Mouse (Mus musculus): Measurements from ENCODE around the gene Atp8b5.

The Atp8b5 gene

DNA sequence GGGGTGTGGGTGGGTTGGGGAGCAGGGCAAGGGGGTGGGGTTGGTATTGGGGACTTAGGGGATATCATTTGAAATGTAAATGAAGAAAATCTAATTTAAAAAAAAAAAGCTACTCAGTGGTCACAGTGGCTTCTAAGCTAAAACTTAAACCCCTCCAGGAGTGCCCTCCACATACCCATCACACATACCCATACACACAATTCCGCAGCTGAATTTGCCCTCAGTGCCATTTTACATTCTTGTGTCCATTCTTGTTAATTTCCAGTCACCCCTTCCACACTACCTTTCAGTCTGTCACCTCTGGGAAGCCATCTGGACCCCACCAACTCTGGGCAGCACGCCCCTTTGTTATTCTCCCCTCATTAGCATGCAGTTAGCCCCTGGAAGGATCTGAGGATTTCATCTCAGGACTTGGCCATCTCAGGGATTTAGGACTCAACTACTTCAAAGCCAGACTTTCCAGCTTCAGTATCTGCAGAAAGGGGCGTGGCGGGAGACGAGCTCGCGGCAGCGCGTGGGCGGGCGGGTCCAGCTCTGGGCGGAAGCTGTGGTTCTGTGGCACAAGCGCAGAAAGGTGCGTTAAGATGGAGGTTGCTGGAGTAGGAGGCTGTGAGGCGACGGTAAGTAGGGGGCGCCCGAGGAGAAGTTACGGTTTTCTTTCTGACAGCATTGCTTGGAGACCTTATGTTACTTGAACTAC is at the start of gene Atp8b5:
Atp8b5 (plus strand) TSS at position 537 of the 700 bp plus-strand sequence.
- DNase-seq (ENCODE audit: low spot score in 2 of 2): peak; percentile 46 to 49

DNA sequence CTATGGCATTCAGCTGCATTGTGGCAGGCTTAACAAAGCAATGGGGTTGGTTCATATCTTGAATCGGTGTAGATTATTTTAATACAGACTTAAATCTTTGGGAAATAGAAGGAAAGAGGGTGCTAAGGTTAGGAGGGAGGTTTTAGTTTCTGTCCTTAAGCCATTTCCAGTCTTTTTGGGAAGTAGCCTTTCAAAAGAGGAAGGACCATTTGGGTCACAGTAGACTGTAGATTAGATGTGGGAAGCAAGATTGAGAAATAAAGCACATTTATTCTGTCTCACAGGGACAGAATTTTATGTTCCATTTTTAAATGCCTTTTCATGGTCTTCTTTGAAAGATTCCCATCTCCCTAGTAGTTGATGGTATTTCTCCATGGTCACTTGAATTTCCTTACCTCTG is 49.0 kb upstream of the Atp8b5 start:
- DNase-seq (ENCODE audit: low spot score in 2 of 2): no peak

- DNase-seq (ENCODE audit: low spot score in 2 of 2): no peak
Observed at GRCm38 (mm10) chr4:43231821-43232220, 35.1 kb upstream of the Atp8b5 start.

DNA sequence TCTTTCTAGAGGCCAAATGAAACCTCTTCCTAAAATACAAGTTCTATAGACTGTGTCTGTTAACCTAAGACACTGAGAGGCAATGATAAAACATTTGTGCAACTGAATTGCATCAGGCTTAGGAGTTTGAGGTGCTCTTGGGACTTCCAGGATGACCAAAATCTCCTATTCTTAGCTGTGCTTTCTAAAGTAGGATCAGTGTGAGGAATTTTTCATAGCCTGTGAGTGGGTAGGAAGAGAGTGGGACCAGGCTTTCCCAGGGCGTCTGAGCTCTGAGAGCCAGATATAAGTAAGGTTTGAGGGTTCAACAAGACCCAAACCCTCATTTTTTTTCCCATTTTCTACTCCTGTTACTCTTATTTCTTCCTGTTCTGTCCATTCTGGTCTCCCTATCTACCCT is 34.0 kb upstream of the Atp8b5 start:
- DNase-seq (ENCODE audit: low spot score in 2 of 2): no peak

DNA sequence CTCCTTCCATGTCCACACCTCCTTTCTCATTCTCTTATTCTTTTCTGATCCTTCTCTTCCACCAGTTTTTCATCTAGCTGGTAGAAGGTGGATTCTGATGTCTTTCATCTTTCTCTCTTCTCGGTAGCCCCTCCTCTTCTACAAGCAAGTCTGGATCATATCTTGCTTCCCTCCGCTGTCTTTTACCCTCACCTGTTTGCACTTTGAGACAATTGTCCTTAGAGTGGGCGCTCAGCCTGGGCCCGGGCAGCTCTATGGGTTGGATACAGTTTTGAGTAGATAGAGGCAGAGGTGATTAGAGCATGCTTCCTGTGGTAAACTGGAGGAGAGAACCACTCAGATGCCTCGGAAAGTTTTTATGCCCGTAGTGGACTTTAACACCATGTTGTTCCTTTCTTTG is 33.5 kb upstream of the Atp8b5 start:
- DNase-seq (ENCODE audit: low spot score in 2 of 2): no peak

DNA sequence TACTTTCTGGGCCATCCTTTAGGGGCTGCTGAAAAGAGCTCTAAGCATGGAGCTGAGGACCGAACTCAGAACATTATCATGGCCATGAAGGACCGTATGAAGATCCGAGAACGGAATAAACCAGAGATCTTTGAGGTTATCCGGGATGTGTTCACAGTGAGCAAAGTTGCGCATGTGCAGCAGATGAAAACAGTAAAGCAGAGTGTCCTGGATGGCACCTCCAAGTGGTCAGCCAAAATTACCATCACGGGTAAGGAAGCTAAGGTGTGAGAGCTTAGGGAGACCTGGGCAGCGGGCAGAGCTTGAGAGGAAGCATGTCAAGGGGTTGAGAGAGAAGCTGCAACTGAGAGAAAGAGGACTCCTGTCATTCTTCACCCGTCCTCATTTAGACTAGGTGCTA is 30.1 kb upstream of the Atp8b5 start:
- no peak for DNase-seq (ENCODE audit: low spot score in 2 of 2)

- DNase-seq (ENCODE audit: low spot score in 2 of 2): no peak
Observed at GRCm38 (mm10) chr4:43240716-43241115, 26.2 kb upstream of the Atp8b5 start.

- DNase-seq (ENCODE audit: low spot score in 2 of 2): no peak
Observed at GRCm38 (mm10) chr4:43244022-43244421, 22.9 kb upstream of the Atp8b5 start.

DNA sequence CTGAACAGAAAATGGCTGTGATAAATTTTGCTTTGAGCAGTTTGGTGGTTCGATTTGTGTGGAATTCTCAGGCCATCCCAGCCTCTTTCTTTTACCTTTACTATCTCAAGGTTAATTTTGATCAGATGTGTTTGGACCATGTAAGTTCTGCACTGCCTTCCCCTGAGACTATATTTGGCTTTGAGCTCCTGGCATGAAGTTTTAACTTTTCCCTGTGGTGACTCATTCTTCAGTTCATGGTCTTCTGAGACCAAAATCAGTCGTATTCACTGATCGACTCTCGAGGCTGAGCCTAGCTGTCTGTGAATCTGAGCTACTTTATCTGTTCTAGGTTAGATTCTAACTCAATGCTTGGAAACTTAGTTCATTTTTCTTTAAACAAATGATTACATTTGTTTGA is 21.2 kb upstream of the Atp8b5 start:
- DNase-seq (ENCODE audit: low spot score in 2 of 2): no peak

GRCm38 (mm10) chr4:43248026-43248425 is 18.9 kb upstream of the Atp8b5 start:
- DNase-seq (ENCODE audit: low spot score in 2 of 2): no peak

GRCm38 (mm10) chr4:43248909-43249308 is 18.1 kb upstream of the Atp8b5 start:
- DNase-seq (ENCODE audit: low spot score in 2 of 2): no peak

- no peak for DNase-seq (ENCODE audit: low spot score in 2 of 2)
Observed at GRCm38 (mm10) chr4:43251269-43251668, 15.7 kb upstream of the Atp8b5 start.

DNA sequence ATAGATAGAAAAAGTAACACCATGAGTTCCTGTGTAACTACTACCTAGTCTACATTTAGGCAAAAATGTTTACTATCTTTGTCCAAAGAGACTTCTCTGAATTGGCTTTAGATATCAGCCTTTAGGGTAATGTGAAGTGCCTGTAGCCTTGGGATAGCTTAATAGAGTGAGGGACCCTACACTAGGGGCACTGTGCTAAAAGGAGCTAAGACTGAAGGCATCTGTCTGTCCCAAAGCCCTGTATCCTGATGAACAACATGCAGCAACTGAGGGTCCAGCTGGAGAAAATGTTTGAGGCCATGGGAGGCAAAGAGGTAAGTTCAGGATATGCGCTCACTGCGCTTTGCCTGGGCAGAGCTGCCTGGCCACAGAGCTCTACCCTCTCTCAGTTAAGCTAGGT is 9.9 kb upstream of the Atp8b5 start:
- DNase-seq (ENCODE audit: low spot score in 2 of 2): no peak

DNA sequence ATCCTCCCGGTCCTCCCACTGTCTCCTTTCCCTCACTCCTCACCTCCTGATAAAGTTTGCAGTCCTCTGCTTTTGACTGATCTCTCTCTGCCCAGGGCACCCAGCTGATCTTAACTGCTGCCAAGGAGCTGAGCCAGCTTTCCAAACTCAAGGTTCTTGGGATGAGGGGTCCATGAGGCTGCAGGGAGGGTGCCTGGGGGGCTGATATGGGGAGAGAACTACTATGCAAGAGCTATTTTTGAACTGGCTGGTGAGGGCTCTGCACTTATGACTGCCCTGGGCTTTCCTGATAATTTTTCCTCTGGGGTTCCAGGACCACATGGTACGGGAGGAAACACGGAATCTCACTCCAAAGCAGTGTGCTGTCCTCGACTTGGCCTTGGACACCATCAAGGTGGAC is 8.4 kb upstream of the Atp8b5 start:
- DNase-seq (ENCODE audit: low spot score in 2 of 2): no peak

GRCm38 (mm10) chr4:43259435-43259834 is 7.5 kb upstream of the Atp8b5 start:
- no peak for DNase-seq (ENCODE audit: low spot score in 2 of 2)

DNA sequence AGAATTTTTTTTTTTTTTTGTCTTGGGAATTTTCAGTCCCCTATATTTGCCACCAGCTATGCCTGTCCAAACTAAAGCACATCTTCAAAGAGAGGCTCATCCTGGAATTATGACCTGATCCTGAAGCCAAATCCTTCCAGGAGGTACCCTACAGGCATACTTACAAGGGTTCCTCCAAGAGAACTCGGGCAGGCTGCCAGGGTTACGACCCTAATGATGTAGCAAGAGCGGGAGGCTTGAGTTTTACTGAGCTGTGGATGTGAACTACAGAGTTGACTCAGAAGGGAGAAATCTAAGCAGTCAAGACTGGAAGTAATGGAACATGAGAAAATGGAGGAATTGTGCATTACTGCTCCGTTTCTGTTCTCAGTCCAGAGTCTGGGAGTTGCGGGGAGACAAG is 6.9 kb upstream of the Atp8b5 start:
- DNase-seq (ENCODE audit: low spot score in 2 of 2): no peak

GRCm38 (mm10) chr4:43262821-43263220 is 4.1 kb upstream of the Atp8b5 start:
- DNase-seq (ENCODE audit: low spot score in 2 of 2): no peak

- DNase-seq (ENCODE audit: low spot score in 2 of 2): no peak
Observed at GRCm38 (mm10) chr4:43266146-43266545, 813 bp upstream of the Atp8b5 start.

- no peak for DNase-seq (ENCODE audit: low spot score in 2 of 2)
Observed at GRCm38 (mm10) chr4:43267323-43267658, 332 bp downstream of the Atp8b5 start.

GRCm38 (mm10) chr4:43285476-43285875 is 18.5 kb downstream of the Atp8b5 start:
- no peak for DNase-seq (ENCODE audit: low spot score in 2 of 2)

DNA sequence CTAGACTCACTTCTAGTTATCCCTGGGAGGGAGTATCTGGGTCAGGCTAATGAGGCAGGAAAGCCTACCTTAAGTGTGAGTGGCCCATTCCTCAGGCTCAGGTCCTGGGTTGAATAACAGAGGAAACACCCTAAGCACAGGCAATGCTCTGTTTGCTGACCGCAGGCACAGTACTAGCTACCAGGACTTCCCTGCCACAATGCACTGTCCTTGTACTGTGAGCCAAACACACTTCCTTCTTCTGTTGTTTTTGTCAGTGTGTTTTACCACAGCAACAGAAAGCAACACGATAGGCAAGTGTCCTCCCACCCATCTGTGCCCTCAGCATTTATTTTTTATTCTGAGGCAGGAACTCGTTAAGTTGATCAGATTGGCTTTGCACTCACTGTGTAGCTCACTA is 20.3 kb downstream of the Atp8b5 start:
- DNase-seq (ENCODE audit: low spot score in 2 of 2): peak in 1 of 2 experiments; percentile 9

- DNase-seq (ENCODE audit: low spot score in 2 of 2): no peak
Observed at GRCm38 (mm10) chr4:43294001-43294400, 27.0 kb downstream of the Atp8b5 start.

DNA sequence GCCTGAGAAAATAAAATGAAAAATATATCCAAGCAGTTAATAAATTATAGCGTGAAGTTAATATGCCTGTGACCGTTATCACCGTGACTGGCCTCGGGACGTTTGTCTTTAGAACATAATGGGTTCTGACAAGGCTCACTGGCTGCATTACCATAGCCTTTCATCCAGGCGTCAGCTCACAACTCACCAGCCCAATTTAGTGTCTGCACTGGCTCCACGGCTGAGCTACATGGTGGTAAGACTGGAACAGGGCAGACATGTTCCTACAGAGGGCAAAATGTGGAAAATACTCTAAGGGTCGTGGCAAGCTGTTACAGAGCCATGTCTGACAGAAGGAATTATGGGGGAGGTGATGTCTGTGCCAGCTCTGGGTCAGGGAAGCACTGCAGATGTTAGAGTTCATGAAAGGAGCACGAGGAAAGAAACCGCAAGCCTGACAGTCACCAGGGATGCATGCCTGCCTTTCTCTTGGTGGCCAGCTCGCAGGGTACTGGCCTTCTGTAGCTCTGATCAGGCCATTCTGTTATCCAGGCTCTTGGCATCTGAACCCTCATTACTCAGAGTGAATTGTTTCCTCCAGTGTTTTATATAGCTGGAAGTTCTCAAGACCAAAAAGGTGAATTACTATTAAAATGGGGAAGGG is 42.9 kb downstream of the Atp8b5 start:
- DNase-seq (ENCODE audit: low spot score in 2 of 2): no peak

DNA sequence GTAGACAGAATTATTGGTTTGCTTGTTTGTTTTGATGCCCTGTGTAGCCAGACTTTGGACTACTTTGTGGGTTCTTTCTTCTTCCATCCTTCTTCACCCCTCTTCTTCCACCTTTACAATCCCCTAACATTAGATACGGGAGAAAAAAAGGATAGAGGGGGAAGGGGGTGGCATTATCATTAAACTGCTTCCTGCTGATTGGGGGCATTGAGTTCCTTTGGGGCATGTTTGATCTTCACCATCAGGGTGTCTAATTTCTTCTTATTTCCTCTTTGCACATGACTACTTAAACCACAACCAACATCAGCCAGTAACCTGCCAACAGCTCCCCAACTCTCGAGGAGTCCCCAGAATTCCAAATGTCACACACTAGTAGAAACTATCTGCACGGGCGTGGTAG is 54.6 kb downstream of the Atp8b5 start:
- DNase-seq (ENCODE audit: low spot score in 2 of 2): no peak

All from natural killer cell, adult 2 months (primary cell).